Mouse (Mus musculus) olfactory bulb, adult 2 months (tissue): Measurements from ENCODE around the gene Mapk13.

Experiments used
- CTCF ChIP-seq: fragments of 200-500 bp; IDR thresholded peaks from 2 replicates; pipeline ENCODE4 v1.5.1; 2012; ENCODE audit warnings: low read depth, mild to moderate bottlenecking, low read length, moderate library complexity; ENCODE audit not compliant: insufficient read depth
- POLR2A ChIP-seq: fragments of 200-500 bp; IDR thresholded peaks from 2 replicates; pipeline ENCODE4 v1.6.1; 2012; ENCODE audit warnings: mild to moderate bottlenecking, low read depth, low read length, moderate library complexity; ENCODE audit not compliant: insufficient read depth

DNA sequence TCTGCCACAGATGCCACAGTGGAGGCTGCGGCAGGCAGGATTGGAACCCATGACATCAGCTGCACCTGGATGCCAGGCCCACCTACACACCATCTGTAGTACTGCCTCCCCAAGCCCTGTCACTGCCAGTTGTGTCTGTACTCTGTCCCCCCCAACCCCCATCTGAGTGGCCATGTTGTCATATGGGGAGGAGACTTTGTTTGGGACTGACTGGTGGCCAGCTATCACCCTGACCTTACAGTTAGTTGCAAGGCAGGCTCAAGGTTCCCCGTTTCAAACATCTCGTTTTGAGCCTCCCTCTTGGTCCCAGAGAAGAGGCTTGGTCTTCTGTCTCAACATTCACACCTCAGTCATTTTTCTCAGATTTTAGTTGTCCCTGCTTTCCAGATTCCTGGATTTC, 10.6 kb downstream of the Mapk13 start:
- TF ChIP-seq POLR2A (no peak), CTCF (no peak)
